Mouse (Mus musculus) brown adipose tissue, adult 24 weeks (tissue): ENCODE data around the gene Tctn1. TPM values are rescaled to one million over a fixed set of nuclear protein-coding genes. Genes with fewer than 3 reads are reported as not detected.

Source experiments
- H3K27ac ChIP-seq: fragments of 200-500 bp; replicated peaks from 2 replicates; pipeline ENCODE4 v1.5.1; 2012; ENCODE audit warnings: low read depth, mild to moderate bottlenecking, low read length
- H3K4me1 ChIP-seq: fragments of 200-500 bp; 2 replicates; pipeline ENCODE4 v1.6.1; 2012; ENCODE audit warnings: low read length, mixed read lengths; ENCODE audit not compliant: control insufficient read depth, insufficient read depth, insufficient read length
- H3K4me3 ChIP-seq: fragments of 200-500 bp; 2 replicates; pipeline ENCODE4 v1.5.1; 2012; ENCODE audit warnings: low read depth, mild to moderate bottlenecking, low read length, moderate library complexity; ENCODE audit not compliant: insufficient read depth
- polyA plus RNA-seq: library from polyadenylated mRNA; stranded (reverse); fragments of >200 nt; gene quantifications from 2 replicates; pipeline ENCODE4 v1.2.4, GENCODE M21; 2012; ENCODE audit not compliant: missing spikeins, insufficient read depth, insufficient read length

The Tctn1 gene
- polyA plus RNA-seq, 1 experiment: 2.9 TPM

DNA sequence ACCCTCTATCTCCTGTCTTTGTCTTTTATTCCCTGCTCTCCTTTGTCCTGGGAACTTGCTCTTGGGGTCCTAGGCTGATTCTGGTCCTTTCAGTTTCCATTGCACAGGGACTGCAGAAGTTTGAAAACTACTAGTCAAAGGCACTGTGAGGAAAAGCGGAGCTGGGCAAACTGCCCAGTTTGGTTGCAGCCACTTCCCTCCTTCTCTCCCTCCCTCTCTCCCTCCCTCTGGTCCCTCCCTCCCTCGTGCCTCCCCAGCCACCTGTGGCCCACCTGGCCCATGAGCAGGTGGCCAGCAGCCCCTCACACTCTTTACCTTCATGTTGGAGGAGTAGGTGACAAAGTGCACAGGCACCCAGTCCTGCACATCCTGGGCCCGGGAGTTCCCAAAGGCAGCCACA is 19.1 kb downstream of the Tctn1 start:
- no peak overlapping the region for H3K27ac ChIP-seq
- no peaks in the 10 kb centered on the region for H3K4me1 ChIP-seq
- H3K4me3 ChIP-seq: no peak overlapping the region

DNA sequence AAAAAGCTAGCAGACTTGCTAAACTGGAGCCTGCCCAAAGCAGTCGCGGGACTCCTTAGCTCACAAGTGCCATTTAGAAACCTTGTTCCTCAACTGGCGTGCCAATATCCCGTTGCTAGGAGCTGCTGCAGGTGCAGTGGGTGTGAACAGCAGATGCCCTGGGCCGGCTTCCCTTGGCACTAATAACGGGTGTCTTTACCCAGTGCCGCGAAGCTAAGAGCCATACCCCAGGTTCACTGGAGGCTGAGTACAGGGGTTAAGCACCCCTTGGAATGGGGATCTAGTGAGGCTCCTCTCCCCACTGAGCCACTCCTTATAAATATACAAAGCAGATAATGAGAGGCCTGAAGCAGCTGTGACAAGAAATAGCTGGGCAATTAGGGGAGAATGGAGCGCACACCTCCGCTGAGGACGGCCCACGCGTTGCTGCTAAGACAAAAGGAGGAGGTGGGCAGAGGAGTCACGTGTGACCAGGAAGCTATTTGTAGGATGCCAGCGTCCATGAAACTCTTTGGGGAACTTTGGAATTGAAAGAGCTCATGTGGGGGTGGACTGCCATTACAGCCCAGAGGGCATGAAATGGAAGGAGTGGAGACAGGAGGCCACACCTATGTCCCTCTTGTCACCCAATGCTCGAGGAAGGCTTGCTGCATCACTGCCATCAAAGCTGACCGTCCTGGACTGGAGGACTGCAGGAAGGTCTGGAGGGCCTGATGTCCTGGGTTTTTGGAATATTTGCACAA is 20.3 kb downstream of the Tctn1 start:
- no peak overlapping the region for H3K27ac ChIP-seq
- H3K4me1 ChIP-seq: no peaks in the 10 kb centered on the region
- H3K4me3 ChIP-seq: no peak overlapping the region

DNA sequence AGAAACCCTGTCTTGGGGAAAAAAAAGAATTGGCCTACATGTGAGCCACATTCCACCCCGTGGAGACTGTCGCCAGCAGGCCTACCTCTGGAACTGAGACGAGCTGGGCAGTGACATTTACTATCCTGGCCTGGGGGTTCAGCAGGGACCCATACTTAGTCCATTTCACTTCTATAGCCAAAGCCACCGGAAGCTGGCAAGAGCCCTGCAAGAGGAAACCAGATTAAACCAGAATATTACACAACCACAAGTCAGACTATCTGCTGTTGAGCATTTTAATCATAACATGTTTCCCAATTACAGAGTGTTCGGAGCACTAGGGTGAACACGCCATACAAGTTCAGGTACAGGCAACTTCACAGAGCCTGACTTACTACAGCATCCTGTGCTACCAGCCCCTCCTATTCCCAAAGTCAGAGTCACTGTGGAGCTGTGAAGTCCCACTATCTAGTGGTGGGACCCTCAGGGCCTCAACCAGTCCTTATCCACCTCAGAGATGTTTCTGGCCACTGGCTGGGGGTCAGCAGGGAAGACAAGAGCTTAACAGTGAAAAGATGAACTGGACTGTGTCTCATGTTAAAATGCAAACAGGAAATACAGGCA is 21.6 kb downstream of the Tctn1 start:
- Histone ChIP-seq H3K27ac (no peak overlapping the region; the same call in 1 of the 2 replicates), H3K4me3 (no peak overlapping the region), H3K4me1 (no peaks in the 10 kb centered on the region)

DNA sequence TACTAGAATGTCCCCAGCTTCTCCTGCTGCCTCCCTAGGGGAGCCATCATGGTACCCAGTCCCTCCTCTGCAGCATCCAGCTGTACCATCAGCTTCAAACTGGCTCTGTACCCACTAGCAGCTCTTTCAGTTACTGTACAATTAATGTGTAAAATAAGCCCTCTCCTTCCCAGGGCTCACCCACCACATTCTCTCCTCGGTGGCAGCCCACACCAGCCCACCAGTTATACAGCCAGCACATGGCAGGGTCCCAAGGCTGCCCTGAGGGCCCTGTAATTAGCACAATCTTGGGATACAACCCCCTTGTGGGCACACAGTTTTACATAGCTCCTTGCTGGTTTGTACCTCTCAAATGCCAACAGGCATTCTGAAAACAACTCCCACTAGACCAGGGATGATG is 23.3 kb downstream of the Tctn1 start:
- no peak overlapping the region for H3K4me3 ChIP-seq
- no peak overlapping the region for H3K27ac ChIP-seq
- H3K4me1 ChIP-seq: no peaks in the 10 kb centered on the region

DNA sequence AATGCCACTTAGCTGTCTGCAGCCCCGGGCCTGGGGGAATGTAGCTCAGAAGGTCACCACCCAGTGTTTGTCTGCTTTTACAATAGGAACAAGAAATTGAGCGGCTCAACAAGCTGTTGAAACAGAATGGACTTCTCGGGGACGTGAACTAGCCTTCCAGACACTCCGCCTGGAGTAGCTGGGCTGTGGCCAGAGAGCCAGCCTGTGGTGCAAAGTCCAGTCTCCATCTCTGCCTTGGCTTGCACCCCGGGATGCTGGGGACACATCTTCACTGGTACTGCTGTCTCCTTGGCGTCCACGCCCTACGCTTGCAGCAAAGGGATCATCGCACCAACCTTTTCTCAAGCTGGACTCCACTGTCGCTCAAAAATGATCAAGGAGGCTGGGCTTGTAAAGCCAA is 23.7 kb downstream of the Tctn1 start:
- no peak overlapping the region for H3K27ac ChIP-seq
- no peaks in the 10 kb centered on the region for H3K4me1 ChIP-seq
- no peak overlapping the region for H3K4me3 ChIP-seq

DNA sequence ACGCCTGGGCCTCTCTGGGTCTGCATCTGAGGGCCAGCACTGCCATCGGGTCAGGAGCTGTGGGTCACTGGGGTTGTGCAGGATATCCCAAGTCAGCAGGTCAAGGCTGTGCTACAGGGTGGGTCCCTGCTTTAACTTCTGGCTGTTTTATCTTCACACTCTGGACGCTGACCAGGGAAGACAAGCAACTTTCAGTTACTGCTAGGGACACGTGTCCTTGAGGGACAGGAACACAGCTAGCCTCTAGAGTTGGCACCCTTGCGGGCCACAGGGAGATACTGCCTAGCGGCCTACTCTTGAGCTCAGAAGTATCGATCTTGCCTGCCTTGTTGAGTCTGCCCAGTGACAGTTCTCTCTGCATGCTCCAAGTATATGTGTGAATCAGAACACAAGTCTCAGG is 24.6 kb downstream of the Tctn1 start:
- Histone ChIP-seq H3K4me1 (no peaks in the 10 kb centered on the region), H3K27ac (no peak overlapping the region), H3K4me3 (no peak overlapping the region)

DNA sequence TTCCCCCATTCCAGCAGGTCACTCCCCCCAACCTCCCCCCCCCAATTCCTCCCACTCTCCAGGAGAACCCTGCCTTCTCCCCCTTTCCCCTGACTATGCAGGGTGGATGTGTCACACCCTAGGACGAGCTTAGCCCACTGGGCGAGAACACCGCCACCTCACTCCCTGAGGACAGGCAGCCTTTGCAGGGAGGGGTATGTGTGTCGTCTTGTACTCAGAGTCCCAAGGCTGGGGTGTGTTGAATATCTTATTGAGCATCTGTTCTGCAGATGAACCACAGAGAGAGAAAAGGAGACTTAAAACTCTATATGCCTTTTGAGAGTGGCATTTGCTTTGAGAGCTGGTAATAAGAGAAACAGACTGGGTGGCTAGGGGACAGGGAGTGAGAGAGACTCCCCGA is 27.1 kb downstream of the Tctn1 start:
- Histone ChIP-seq H3K4me1 (no peaks in the 10 kb centered on the region), H3K27ac (no peak overlapping the region), H3K4me3 (no peak overlapping the region)

DNA sequence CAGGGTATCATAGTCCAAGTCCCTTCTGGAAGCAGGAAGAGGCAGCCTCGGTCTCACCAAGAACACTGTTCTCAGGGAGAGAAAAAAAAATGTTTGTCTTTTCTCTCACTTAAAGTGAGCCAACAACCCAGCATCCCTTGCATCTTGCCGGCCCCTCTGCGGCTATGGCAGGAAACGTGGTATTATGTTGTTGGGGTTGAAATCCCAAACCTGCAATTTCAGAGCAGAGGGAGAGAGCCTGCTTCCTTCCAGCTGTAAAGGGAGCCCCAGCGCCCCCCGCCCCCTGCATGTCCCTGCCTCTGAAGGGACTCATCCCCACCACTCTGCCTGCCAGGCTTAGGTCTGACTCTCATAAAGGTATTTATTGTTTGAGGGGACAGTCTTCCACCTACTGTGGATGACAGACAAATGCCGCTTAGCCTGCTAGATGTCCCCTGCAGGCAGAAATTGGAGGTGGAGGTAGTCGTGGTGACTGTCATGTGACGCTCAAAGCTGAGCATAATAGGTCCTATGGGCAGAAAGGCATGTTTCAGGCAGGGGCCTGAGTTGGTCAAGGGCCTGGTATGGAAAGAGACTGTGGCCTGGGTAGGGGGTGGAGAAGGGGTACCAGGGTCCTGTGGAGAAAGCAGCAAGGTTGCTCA is 28.9 kb downstream of the Tctn1 start:
- Histone ChIP-seq H3K27ac (no peak overlapping the region), H3K4me1 (no peaks in the 10 kb centered on the region), H3K4me3 (no peak overlapping the region)

DNA sequence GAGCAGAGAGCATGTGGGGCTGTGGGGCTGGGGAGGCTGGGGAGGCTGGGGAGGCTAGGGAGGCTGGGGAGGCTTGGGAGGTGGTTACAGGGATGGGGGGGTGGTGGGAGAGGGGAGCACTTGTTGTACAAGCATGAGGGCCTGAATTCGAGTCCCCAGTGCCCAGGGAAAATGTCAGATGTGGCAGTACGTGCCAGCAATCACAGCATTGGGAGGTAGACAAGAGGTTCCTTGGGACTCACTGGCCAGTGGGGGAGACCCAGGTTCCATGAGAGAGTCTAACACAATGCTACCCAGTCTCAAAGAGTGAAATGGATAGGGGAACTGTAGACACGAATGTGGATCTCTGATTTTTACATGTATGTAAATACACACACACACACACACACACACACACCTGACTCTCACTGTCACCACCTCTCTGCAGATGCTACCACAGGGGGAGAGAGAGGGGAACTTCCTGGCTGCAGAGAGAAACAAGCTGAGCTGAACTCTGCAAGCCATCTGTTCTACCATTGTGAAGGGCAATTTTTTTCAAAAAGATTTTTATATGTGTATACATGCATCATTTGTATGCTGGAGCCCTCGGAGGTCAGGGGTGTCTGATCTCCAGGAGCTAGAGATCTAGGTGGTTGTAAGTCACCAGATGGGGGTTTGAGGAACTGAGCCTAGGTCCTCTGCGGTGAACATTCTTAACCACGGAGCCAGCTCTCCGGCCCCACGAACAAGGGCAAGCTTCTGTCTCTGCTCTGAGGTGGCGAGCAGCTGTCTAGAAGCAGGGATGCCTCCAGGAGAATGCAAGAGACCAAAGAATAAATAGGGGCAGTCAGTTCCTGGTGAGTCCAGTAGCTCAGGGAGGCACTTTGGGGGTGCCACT is 29.7 kb downstream of the Tctn1 start:
- Histone ChIP-seq H3K4me1 (no peaks in the 10 kb centered on the region), H3K4me3 (no peak overlapping the region), H3K27ac (no peak overlapping the region)

DNA sequence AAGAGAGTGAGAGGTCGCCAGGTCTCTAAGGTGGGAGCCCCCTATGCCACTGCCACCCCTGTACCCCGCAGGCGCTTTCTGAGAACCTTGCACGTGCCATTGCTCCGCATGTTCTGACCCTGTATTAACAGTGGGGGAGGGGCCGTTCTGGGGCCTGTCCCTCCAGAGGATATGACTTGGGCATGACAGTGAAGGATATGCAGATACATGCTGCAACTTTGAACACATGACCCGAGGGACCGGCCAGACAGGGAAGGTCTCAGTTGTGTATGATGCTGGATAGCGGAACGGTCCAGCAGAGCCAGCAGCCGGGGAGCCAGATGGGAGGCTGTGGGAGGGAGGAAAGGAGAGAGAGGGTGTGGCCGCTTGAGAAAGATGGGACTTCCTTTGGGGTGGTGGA is 30.6 kb downstream of the Tctn1 start:
- Histone ChIP-seq H3K4me1 (no peaks in the 10 kb centered on the region), H3K4me3 (no peak overlapping the region), H3K27ac (no peak overlapping the region)

DNA sequence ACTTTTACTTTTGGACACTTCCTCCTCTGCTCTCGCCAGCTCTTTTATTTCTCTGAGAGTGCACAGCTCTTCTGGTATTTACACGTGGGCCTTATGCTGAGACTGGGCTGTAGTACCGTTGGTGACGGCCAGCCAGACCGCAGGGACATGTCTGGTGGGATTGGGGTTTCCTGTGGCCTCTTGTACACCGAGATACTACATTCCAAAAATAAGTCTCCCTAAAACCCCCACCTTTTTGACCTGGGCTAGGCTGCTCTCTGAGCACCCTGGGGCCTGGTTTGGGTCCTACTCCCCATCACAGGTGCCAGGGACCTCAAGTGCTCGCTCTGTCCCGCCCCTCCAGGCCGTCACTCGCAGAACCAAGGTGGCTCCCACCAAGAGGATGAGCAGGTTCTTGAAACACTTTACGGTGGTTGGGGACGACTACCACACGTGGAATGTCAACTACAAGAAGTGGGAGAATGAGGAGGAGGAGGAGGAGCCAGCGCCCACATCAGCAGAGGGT is 31.1 kb downstream of the Tctn1 start:
- no peaks in the 10 kb centered on the region for H3K4me1 ChIP-seq
- no peak overlapping the region for H3K4me3 ChIP-seq
- no peak overlapping the region for H3K27ac ChIP-seq

DNA sequence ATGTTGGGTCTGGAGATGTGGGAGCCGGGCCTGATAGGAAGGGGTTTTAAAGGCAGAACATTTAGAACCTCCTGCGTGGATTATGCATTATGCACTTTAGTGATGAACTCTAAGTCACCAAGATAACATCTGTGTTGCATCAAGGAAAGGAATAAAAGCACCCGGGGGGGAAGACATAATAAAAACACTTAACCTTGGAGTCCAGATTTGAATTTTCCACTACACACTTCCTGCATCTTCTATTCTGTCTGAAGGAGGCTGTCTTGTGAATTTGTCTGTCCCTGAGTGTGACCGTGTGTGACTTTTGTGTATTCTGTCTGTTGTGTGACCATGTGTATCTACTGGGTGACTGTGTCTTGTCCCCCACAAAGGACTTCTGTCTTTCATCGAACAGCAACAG is 32.3 kb downstream of the Tctn1 start:
- Histone ChIP-seq H3K27ac (peak overlapping the region; percentile 5; the same call in 1 of the 2 replicates), H3K4me1 (no peaks in the 10 kb centered on the region), H3K4me3 (no peak overlapping the region)

DNA sequence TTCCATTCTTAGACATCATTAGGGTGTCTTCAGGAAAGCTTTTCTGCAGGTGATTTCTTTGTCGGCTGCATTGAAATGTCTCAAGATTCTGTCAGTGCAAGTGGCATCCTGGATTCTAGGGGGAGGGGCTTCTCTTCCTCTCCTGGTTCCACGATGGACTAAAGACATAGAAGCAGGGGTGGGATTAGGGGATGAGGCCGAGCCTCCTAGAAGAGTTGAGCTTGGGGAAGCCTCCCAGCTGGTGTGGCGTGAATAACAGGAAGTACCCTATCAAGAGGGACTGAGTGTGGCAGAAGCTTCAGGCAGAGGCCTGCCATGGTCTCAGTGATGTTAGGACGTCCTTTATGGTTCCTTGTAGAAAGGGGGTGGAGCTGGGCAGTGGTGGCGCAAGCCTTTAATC is 32.8 kb downstream of the Tctn1 start:
- no peak overlapping the region for H3K4me3 ChIP-seq
- H3K4me1 ChIP-seq: no peaks in the 10 kb centered on the region
- no peak overlapping the region for H3K27ac ChIP-seq

DNA sequence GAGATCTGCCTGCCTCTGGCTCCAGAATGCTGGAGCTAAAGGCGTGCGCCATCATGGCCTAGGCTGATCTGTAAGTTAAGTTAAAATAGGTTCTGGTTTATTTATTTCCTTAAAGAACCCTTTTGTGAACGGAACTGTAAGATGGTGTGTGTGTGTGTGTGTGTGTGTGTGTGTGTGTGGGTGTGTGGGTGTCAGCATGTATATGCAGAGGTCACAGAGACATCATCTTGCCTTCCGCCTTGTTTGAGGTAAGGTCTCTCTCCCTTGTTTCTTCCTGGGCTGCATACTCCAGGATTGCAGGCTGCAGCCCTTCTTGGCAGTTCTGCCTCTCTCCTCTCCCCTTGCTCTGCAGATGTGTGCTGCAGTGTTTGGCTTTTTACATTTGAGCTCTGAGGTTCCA is 33.4 kb downstream of the Tctn1 start:
- Histone ChIP-seq H3K4me3 (no peak overlapping the region), H3K4me1 (no peaks in the 10 kb centered on the region), H3K27ac (no peak overlapping the region)

DNA sequence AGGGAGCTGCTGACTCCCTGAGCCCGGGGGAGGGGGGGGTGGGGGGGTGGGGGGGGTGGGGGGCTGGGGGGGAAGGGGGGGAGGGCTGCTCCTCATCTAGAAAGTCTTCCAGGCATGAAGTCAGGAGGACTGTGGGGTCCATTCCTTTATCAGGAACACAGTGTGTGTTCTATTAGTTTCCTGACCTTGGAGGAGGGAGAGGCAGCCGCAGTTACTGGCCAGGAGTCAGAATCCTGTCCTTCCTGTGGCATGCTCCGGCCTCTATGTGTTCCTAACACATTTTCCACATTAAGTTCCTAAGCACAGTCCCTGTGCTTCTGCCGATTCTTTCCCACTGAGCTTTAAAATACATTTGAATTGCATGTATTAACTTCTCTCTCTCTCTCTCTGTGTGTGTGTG is 35.5 kb downstream of the Tctn1 start:
- Histone ChIP-seq H3K4me3 (no peak overlapping the region), H3K27ac (no peak overlapping the region), H3K4me1 (no peaks in the 10 kb centered on the region)
